Comparison of ENCODE assay signal across 9 mouse cellular contexts in the genomic region with DNA sequence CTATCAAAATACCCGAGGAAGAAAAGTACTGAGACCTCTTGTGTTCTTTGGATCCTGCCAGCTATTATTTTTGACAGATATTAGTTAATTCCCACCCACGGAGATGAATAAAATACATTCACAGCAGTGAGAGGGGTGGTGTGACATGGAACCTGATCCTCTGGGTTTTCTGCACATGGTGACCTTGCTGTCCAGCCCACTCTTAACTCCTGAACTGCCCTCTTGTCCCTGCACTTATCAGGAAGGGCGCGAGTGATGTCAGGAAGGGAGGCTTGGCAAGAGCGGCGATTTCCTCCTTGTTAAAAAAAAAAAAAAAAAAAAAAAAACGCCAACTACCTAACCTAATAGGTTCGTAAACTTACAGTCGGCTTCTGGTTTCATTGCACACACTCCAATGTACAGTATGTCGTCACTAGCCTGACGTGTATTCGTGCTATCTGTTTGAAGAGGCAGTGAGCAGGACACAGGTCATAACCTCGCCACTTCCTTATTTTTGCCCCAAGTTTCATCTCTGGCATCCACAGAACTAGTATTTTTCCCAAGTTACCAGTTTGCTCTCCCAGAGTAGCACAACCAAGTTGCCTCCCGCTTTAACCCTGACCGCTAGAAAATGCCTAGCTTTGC.
A peak's percentile ranks its signal among the peaks of the same experiment; 100 is the strongest.
DNase-seq lines count a peak whose midpoint lies in the region; ATAC-seq lines count a peak whose summit lies in the region.
"Had no signal": no experiment of that assay in that cellular context is flagged by ENCODE, and none has a peak within 500 bp of the region (broad histone marks: within the 10 kb centered on the region; RNA-seq: fewer than 3 reads in every experiment).

No protein-coding gene starts in this region.

- H3K4me2 ChIP-seq in limb, embryonic 12.5 days, result peak overlapping the region; percentile 28
- H3K4me2 ChIP-seq in heart, embryonic 11.5 days, result peak overlapping the region; percentile 60
- peak overlapping the region; percentile 39 for H3K4me2 ChIP-seq in liver, embryonic 16.5 days (ENCODE audit: low read depth, low read length)
- H3K4me2 ChIP-seq in hindbrain, embryonic 11.5 days (replicated peaks; ENCODE audit: low read depth, low read length), result no peak overlapping the region
- H3K4me2 ChIP-seq: forebrain, embryonic 13.5 days had no signal

- no peaks in the 10 kb centered on the region for H3K27me3 ChIP-seq in limb, embryonic 12.5 days
- no peaks in the 10 kb centered on the region for H3K27me3 ChIP-seq in limb, embryonic 10.5 days (ENCODE audit: low read depth, poor library complexity, severe bottlenecking)
- no peaks in the 10 kb centered on the region for H3K27me3 ChIP-seq in heart, embryonic 11.5 days (ENCODE audit: control insufficient read depth, insufficient read depth, low read length)
- H3K27me3 ChIP-seq in liver, embryonic 16.5 days (ENCODE audit: control insufficient read depth, insufficient read depth, low read depth, low read length), result no peaks in the 10 kb centered on the region
- no peaks in the 10 kb centered on the region for H3K27me3 ChIP-seq in hindbrain, embryonic 11.5 days (ENCODE audit: control insufficient read depth, insufficient read depth, low read length)

- H3K9ac ChIP-seq in limb, embryonic 12.5 days (replicated peaks), result no peak overlapping the region
- H3K9ac ChIP-seq in heart, embryonic 11.5 days (ENCODE audit: low read depth, low read length), result peak overlapping the region; percentile 48; the same call in 1 of the 2 replicates
- H3K9ac ChIP-seq in liver, embryonic 16.5 days (ENCODE audit: low read depth, low read length), result no peak overlapping the region
- no peak overlapping the region for H3K9ac ChIP-seq in hindbrain, embryonic 11.5 days (ENCODE audit: low read depth, low read length)
- H3K9ac ChIP-seq: forebrain, embryonic 13.5 days had no signal

- no peak overlapping the region for H3K4me3 ChIP-seq in limb, embryonic 12.5 days (replicated peaks)
- no peak overlapping the region for H3K4me3 ChIP-seq in limb, embryonic 10.5 days
- H3K4me3 ChIP-seq in brown adipose tissue, adult 24 weeks (ENCODE audit: insufficient read depth, low read depth, low read length), result peak overlapping the region; percentile 48
- peak overlapping the region; percentile 11; the same call in 1 of the 2 replicates for H3K4me3 ChIP-seq in heart, embryonic 11.5 days (ENCODE audit: low read depth, low read length)
- H3K4me3 ChIP-seq in liver, embryonic 16.5 days (ENCODE audit: low read depth, low read length), result no peak overlapping the region
- H3K4me3 ChIP-seq in hindbrain, embryonic 11.5 days (ENCODE audit: low read depth, low read length), result no peak overlapping the region
- H3K4me3 ChIP-seq: forebrain, embryonic 13.5 days had no signal

- 51% methylated on average over 15 of the region's 15 CpGs for WGBS in limb, embryonic 12.5 days
- 63% methylated on average over 15 of the region's 15 CpGs for WGBS in limb, embryonic 10.5 days
- 24% methylated on average over 15 of the region's 15 CpGs for WGBS in heart, embryonic 11.5 days (ENCODE audit: insufficient replicate concordance)
- WGBS in liver, embryonic 16.5 days (ENCODE audit: insufficient replicate concordance), result 41% methylated on average over 15 of the region's 15 CpGs
- 68% methylated on average over 15 of the region's 15 CpGs for WGBS in hindbrain, embryonic 11.5 days

- no peak overlapping the region for H3K27ac ChIP-seq in limb, embryonic 12.5 days
- H3K27ac ChIP-seq in limb, embryonic 10.5 days, result no peak overlapping the region
- H3K27ac ChIP-seq in brown adipose tissue, adult 24 weeks (replicated peaks; ENCODE audit: low read depth, low read length), result no peak overlapping the region; the same call in 1 of the 2 replicates
- no peak overlapping the region for H3K27ac ChIP-seq in heart, embryonic 11.5 days (ENCODE audit: low read depth, low read length)
- H3K27ac ChIP-seq in liver, embryonic 16.5 days (ENCODE audit: low read length), result no peak overlapping the region
- H3K27ac ChIP-seq in hindbrain, embryonic 11.5 days (ENCODE audit: low read depth, low read length), result no peak overlapping the region
- H3K27ac ChIP-seq: forebrain, embryonic 13.5 days had no signal

- no peak for DNase-seq in limb, embryonic 10.5 days (ENCODE audit: low spot score)
- no peak for DNase-seq in cerebellum, adult 8-10 months
- DNase-seq in hindbrain, embryonic 11.5 days (ENCODE audit: low spot score), result no peak
- DNase-seq: cerebellum, adult 18-20 months had no signal

- no peak for ATAC-seq in limb, embryonic 12.5 days (ENCODE audit: insufficient number of reproducible peaks, insufficient read depth, low FRiP score, low TSS enrichment, low read depth)
- ATAC-seq in heart, embryonic 11.5 days (replicated peaks; ENCODE audit: insufficient number of reproducible peaks, low FRiP score, low TSS enrichment), result no peak
- no peak for ATAC-seq in liver, embryonic 16.5 days (ENCODE audit: low read depth)
- ATAC-seq in hindbrain, embryonic 11.5 days (ENCODE audit: low FRiP score), result no peak
- ATAC-seq: forebrain, embryonic 13.5 days had no signal

- H3K36me3 ChIP-seq in limb, embryonic 12.5 days, result no peaks in the 10 kb centered on the region
- no peaks in the 10 kb centered on the region for H3K36me3 ChIP-seq in limb, embryonic 10.5 days
- H3K36me3 ChIP-seq in heart, embryonic 11.5 days (ENCODE audit: control insufficient read depth, insufficient read depth, low read length), result no peaks in the 10 kb centered on the region
- H3K36me3 ChIP-seq in liver, embryonic 16.5 days (ENCODE audit: control insufficient read depth, insufficient read depth), result no peaks in the 10 kb centered on the region
- H3K36me3 ChIP-seq in hindbrain, embryonic 11.5 days (ENCODE audit: control insufficient read depth, insufficient read depth, low read length), result no peaks in the 10 kb centered on the region

- H3K9me3 ChIP-seq in limb, embryonic 12.5 days, result no peaks in the 10 kb centered on the region
- no peaks in the 10 kb centered on the region for H3K9me3 ChIP-seq in limb, embryonic 10.5 days (replicated peaks)
- no peaks in the 10 kb centered on the region for H3K9me3 ChIP-seq in heart, embryonic 11.5 days (replicated peaks; ENCODE audit: control insufficient read depth, low read length)
- H3K9me3 ChIP-seq in liver, embryonic 16.5 days (replicated peaks; ENCODE audit: control insufficient read depth, low read length), result no peaks in the 10 kb centered on the region
- H3K9me3 ChIP-seq in hindbrain, embryonic 11.5 days (ENCODE audit: control insufficient read depth, low read length), result no peaks in the 10 kb centered on the region
- H3K9me3 ChIP-seq: forebrain, embryonic 13.5 days had no signal

- H3K4me1 ChIP-seq in limb, embryonic 12.5 days (replicated peaks), result 0 out of 2 replicates have a peak, but pooled peaks cover 8% of the 10 kb centered on the region
- H3K4me1 ChIP-seq in limb, embryonic 10.5 days, result peaks cover 14% of the 10 kb centered on the region
- no peaks in the 10 kb centered on the region for H3K4me1 ChIP-seq in brown adipose tissue, adult 24 weeks (ENCODE audit: control insufficient read depth, insufficient read depth, insufficient read length, low read length)
- peaks cover 10% of the 10 kb centered on the region; the same call in 1 of the 2 replicates for H3K4me1 ChIP-seq in heart, embryonic 11.5 days (ENCODE audit: control insufficient read depth, insufficient read depth, low read length)
- H3K4me1 ChIP-seq in liver, embryonic 16.5 days (ENCODE audit: control insufficient read depth, low read depth, low read length), result no peaks in the 10 kb centered on the region
- H3K4me1 ChIP-seq in hindbrain, embryonic 11.5 days (replicated peaks; ENCODE audit: control insufficient read depth, insufficient read depth, low read length), result no peaks in the 10 kb centered on the region

Comparison
In these comparisons a context has a peak if more than half of its experiments do, and no peak if none do; other contexts are left out.
1. H3K4me3 ChIP-seq: peak in brown adipose tissue, adult 24 weeks (single experiment) and heart, embryonic 11.5 days (single experiment); none in limb, embryonic 12.5 days (single experiment), limb, embryonic 10.5 days (single experiment), liver, embryonic 16.5 days (single experiment) and hindbrain, embryonic 11.5 days (single experiment).